In the genomic region with DNA sequence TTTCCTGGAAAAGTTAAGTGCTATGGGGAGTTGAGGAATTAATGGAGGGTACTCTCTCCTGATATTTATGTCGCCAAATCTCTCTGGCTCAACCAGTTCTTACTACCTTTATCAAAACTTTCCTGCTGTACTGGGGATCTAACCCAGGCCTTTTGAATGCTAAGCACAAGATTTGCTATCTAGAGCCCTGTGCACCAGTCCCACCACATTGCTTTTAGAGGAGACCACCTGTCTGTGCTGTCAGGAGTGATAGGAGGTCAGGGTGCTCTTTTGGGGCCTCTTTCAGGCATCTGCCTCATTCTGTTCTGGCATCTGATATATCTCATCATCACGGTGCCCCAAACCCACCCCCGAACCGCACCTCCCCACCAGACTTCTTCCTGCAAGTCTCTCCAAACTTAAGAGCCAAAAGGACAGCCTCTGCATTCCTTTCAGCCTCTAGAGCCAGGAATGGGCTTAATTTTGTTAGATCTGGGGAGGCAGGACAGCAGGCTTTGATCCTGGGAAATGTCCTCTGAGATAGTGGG, we compare ENCODE assay signal across 7 mouse cellular contexts. TPM values are rescaled to one million over a fixed set of nuclear protein-coding genes. Genes with fewer than 3 reads are reported as not detected.
A peak's percentile ranks its signal among the peaks of the same experiment; 100 is the strongest.
DNase-seq lines count a peak whose midpoint lies in the region; ATAC-seq and TF ChIP-seq lines count a peak whose summit lies in the region.

No protein-coding gene starts in this region.

- DNase-seq in kidney, postnatal 36 days: no peak
- no peak for DNase-seq in forebrain, postnatal 0 days
- no peak for DNase-seq in layer of hippocampus, postnatal 36 days

- H3K4me1 ChIP-seq in kidney, embryonic 16.5 days (ENCODE audit: insufficient read depth, low read length): peaks cover 40% of the 10 kb centered on the region
- H3K4me1 ChIP-seq in embryonic facial prominence, embryonic 13.5 days: peaks cover 53% of the 10 kb centered on the region
- H3K4me1 ChIP-seq in forebrain, postnatal 0 days (ENCODE audit: insufficient read depth): peaks cover 12% of the 10 kb centered on the region

- no peaks in the 10 kb centered on the region for H3K9me3 ChIP-seq in kidney, embryonic 16.5 days (ENCODE audit: low read length)
- H3K9me3 ChIP-seq in embryonic facial prominence, embryonic 13.5 days: no peaks in the 10 kb centered on the region
- H3K9me3 ChIP-seq in forebrain, postnatal 0 days (ENCODE audit: low read length): no peaks in the 10 kb centered on the region

- peak overlapping the region; percentile 77 for H3K27ac ChIP-seq in kidney, embryonic 16.5 days (ENCODE audit: low read length)
- H3K27ac ChIP-seq in embryonic facial prominence, embryonic 13.5 days: no peak overlapping the region
- H3K27ac ChIP-seq in forebrain, postnatal 0 days (ENCODE audit: low read depth, low read length): no peak overlapping the region

- no peaks in the 10 kb centered on the region for H3K27me3 ChIP-seq in kidney, embryonic 16.5 days (ENCODE audit: insufficient read depth, low read length)
- H3K27me3 ChIP-seq in embryonic facial prominence, embryonic 13.5 days: no peaks in the 10 kb centered on the region
- no peaks in the 10 kb centered on the region for H3K27me3 ChIP-seq in forebrain, postnatal 0 days (ENCODE audit: insufficient read depth, low read length)

- no peaks in the 10 kb centered on the region for H3K36me3 ChIP-seq in kidney, embryonic 16.5 days (ENCODE audit: insufficient read depth, low read length)
- no peaks in the 10 kb centered on the region for H3K36me3 ChIP-seq in embryonic facial prominence, embryonic 13.5 days
- no peaks in the 10 kb centered on the region for H3K36me3 ChIP-seq in forebrain, postnatal 0 days (ENCODE audit: insufficient read depth)

- peak overlapping the region; percentile 61; the same call in 1 of the 2 replicates for H3K9ac ChIP-seq in kidney, embryonic 16.5 days (replicated peaks; ENCODE audit: low read length)
- H3K9ac ChIP-seq in embryonic facial prominence, embryonic 13.5 days: peak overlapping the region; percentile 67; the same call in 1 of the 2 replicates
- no peak overlapping the region for H3K9ac ChIP-seq in forebrain, postnatal 0 days

- TF ChIP-seq CTCF in forebrain, postnatal 0 days (IDR thresholded peaks at IDR 0.05; ENCODE audit: low read depth): no peak

- peak overlapping the region; percentile 60 for H3K4me2 ChIP-seq in kidney, embryonic 16.5 days (replicated peaks; ENCODE audit: low read depth, low read length)
- peak overlapping the region; percentile 68 for H3K4me2 ChIP-seq in embryonic facial prominence, embryonic 13.5 days
- H3K4me2 ChIP-seq in forebrain, postnatal 0 days (ENCODE audit: low read depth): peak overlapping the region; percentile 71; the same call in 1 of the 2 replicates

- peak overlapping the region; percentile 41 for H3K4me3 ChIP-seq in kidney, embryonic 16.5 days (ENCODE audit: low read length)
- peak overlapping the region; percentile 40 for H3K4me3 ChIP-seq in embryonic facial prominence, embryonic 13.5 days
- H3K4me3 ChIP-seq in forebrain, postnatal 0 days (ENCODE audit: low read depth, low read length): no peak overlapping the region

- no peak for ATAC-seq in kidney, embryonic 16.5 days (ENCODE audit: low FRiP score, low TSS enrichment)
- no peak for ATAC-seq in embryonic facial prominence, embryonic 13.5 days (ENCODE audit: insufficient number of reproducible peaks, insufficient read depth, low FRiP score, low TSS enrichment, low read depth)
- ATAC-seq in forebrain, postnatal 0 days: no peak
- 0 out of 2 replicates have a peak, but pooled peaks have one; percentile 11 for ATAC-seq in megakaryocyte progenitor cell, adult 5-6 weeks (replicated peaks; ENCODE audit: poor library complexity)
- ATAC-seq in CD4-positive, CD25-positive, alpha-beta regulatory T cell, adult 4 months: no peak

- 52% methylated on average over 4 of the region's 4 CpGs for WGBS in kidney, embryonic 16.5 days
- WGBS in embryonic facial prominence, embryonic 13.5 days: 50% methylated on average over 4 of the region's 4 CpGs
- WGBS in forebrain, postnatal 0 days: 66% methylated on average over 4 of the region's 4 CpGs

RNA-seq across cellular contexts. Expression of gene Tef, which starts 1.3 kb away (rescaled TPM):
- polyA plus RNA-seq in kidney, embryonic 16.5 days (2015; fragmentation: Nextera tagmentation; extraction: Ambion mirVana): 25.7 and 28.9 TPM in 2 replicates
- 29.4 and 30.3 TPM in 2 replicates for polyA plus RNA-seq in embryonic facial prominence, embryonic 13.5 days (2015; fragmentation: Nextera tagmentation; extraction: Ambion mirVana)
- 60.2 and 71.8 TPM in 2 replicates for total RNA-seq in forebrain, postnatal 0 days (2014; rRNA removed)
- polyA plus RNA-seq in forebrain, postnatal 0 days (2015; fragmentation: Nextera tagmentation; extraction: Ambion mirVana): 21.9 and 27.8 TPM in 2 replicates
- 4.9 and 5.1 TPM in 2 replicates for total RNA-seq in megakaryocyte progenitor cell, adult 5-6 weeks (2015)
- 10.4 and 11.0 TPM in 2 replicates for total RNA-seq in megakaryocyte progenitor cell, adult 5-6 weeks (2017)
- 10 to 100 TPM; 10.2 to 13.9 TPM for polyA plus RNA-seq in CD4-positive, CD25-positive, alpha-beta regulatory T cell, adult 4 months (2017; shearing (Covaris generic))
- 100 to 1,000 TPM; 300 to 307 TPM for total RNA-seq in layer of hippocampus, postnatal 36 days (2021)

RNA-seq across cellular contexts. Expression of gene Tob2, which starts 55.1 kb away (rescaled TPM):
- polyA plus RNA-seq in kidney, embryonic 16.5 days (2015; fragmentation: Nextera tagmentation; extraction: Ambion mirVana): 29.6 and 32.6 TPM in 2 replicates
- 25.6 and 26.7 TPM in 2 replicates for polyA plus RNA-seq in embryonic facial prominence, embryonic 13.5 days (2015; fragmentation: Nextera tagmentation; extraction: Ambion mirVana)
- total RNA-seq in forebrain, postnatal 0 days (2014; rRNA removed): 9.2 and 13.0 TPM in 2 replicates
- 11.4 TPM in 2 replicates for polyA plus RNA-seq in forebrain, postnatal 0 days (2015; fragmentation: Nextera tagmentation; extraction: Ambion mirVana)
- 33.9 and 36.3 TPM in 2 replicates for total RNA-seq in megakaryocyte progenitor cell, adult 5-6 weeks (2015)
- 19.8 and 21.2 TPM in 2 replicates for total RNA-seq in megakaryocyte progenitor cell, adult 5-6 weeks (2017)
- polyA plus RNA-seq in CD4-positive, CD25-positive, alpha-beta regulatory T cell, adult 4 months (2017; shearing (Covaris generic)): 10 to 100 TPM; 37.2 to 42.7 TPM
- total RNA-seq in layer of hippocampus, postnatal 36 days (2021): 10 to 100 TPM; 30.5 to 36.4 TPM

RNA-seq across cellular contexts. Expression of gene Rangap1, which starts 58.2 kb away (rescaled TPM):
- polyA plus RNA-seq in kidney, embryonic 16.5 days (2015; fragmentation: Nextera tagmentation; extraction: Ambion mirVana): 101 and 109 TPM in 2 replicates
- 103 and 116 TPM in 2 replicates for polyA plus RNA-seq in embryonic facial prominence, embryonic 13.5 days (2015; fragmentation: Nextera tagmentation; extraction: Ambion mirVana)
- total RNA-seq in forebrain, postnatal 0 days (2014; rRNA removed): 146 and 163 TPM in 2 replicates
- 107 and 133 TPM in 2 replicates for polyA plus RNA-seq in forebrain, postnatal 0 days (2015; fragmentation: Nextera tagmentation; extraction: Ambion mirVana)
- total RNA-seq in megakaryocyte progenitor cell, adult 5-6 weeks (2015): 44.1 and 46.9 TPM in 2 replicates
- total RNA-seq in megakaryocyte progenitor cell, adult 5-6 weeks (2017): 106 and 129 TPM in 2 replicates
- polyA plus RNA-seq in CD4-positive, CD25-positive, alpha-beta regulatory T cell, adult 4 months (2017; shearing (Covaris generic)): 10 to 100 TPM; 43.0 to 54.0 TPM
- total RNA-seq in layer of hippocampus, postnatal 36 days (2021): 100 to 1,000 TPM; 158 to 165 TPM

RNA-seq across cellular contexts. Expression of gene Zc3h7b, which starts 58.6 kb away (rescaled TPM):
- 35.1 and 40.3 TPM in 2 replicates for polyA plus RNA-seq in kidney, embryonic 16.5 days (2015; fragmentation: Nextera tagmentation; extraction: Ambion mirVana)
- 35.4 and 45.7 TPM in 2 replicates for polyA plus RNA-seq in embryonic facial prominence, embryonic 13.5 days (2015; fragmentation: Nextera tagmentation; extraction: Ambion mirVana)
- total RNA-seq in forebrain, postnatal 0 days (2014; rRNA removed): 121 and 131 TPM in 2 replicates
- 38.6 and 41.3 TPM in 2 replicates for polyA plus RNA-seq in forebrain, postnatal 0 days (2015; fragmentation: Nextera tagmentation; extraction: Ambion mirVana)
- 19.3 and 20.5 TPM in 2 replicates for total RNA-seq in megakaryocyte progenitor cell, adult 5-6 weeks (2015)
- 16.0 and 17.8 TPM in 2 replicates for total RNA-seq in megakaryocyte progenitor cell, adult 5-6 weeks (2017)
- polyA plus RNA-seq in CD4-positive, CD25-positive, alpha-beta regulatory T cell, adult 4 months (2017; shearing (Covaris generic)): 1 to 10 TPM; 5.4 to 7.3 TPM
- 100 to 1,000 TPM; 129 to 141 TPM for total RNA-seq in layer of hippocampus, postnatal 36 days (2021)
